Mouse (Mus musculus) E14TG2a.4 (cell line): Measurements from ENCODE around the gene Wapl.

Experiments
- H3K27me3 ChIP-seq: 2 replicates; pipeline ENCODE4 v1.6.1; 2014; ENCODE audit warnings: low read length, control low read depth; ENCODE audit not compliant: insufficient read depth
- H3K36me3 ChIP-seq: 2 replicates; pipeline ENCODE4 v1.6.1; 2014; ENCODE audit warnings: low read length, control low read depth; ENCODE audit not compliant: insufficient read depth
- H3K4me1 ChIP-seq: replicated peaks from 2 replicates; pipeline ENCODE4 v1.6.1; 2014; ENCODE audit warnings: low read depth, low read length, control low read depth
- H3K4me3 ChIP-seq: replicated peaks from 2 replicates; pipeline ENCODE4 v1.5.1; 2014; ENCODE audit warnings: mild to moderate bottlenecking, low read length
- H3K9me3 ChIP-seq: 2 replicates; pipeline ENCODE4 v1.6.1; 2014; ENCODE audit warnings: low read length, control low read depth
- CTCF ChIP-seq: conservative IDR thresholded peaks from 2 replicates; pipeline ENCODE4 v1.5.1; 2014; ENCODE audit warnings: low read length
- NANOG ChIP-seq: IDR thresholded peaks from 2 replicates; pipeline ENCODE4 v1.6.1; 2014; ENCODE audit warnings: borderline replicate concordance, low read length, mixed read lengths
- POU5F1 ChIP-seq: IDR thresholded peaks from 2 replicates; pipeline ENCODE4 v1.6.1; 2014; ENCODE audit warnings: low read length, borderline replicate concordance

The Wapl gene

GRCm38 (mm10) chr14:34718150-34718549, 44.4 kb downstream of the Wapl start:
- H3K4me1 ChIP-seq, result peaks cover 5% of the 10 kb centered on the region; the same call in 1 of the 2 replicates
- peaks cover 77% of the 10 kb centered on the region for H3K36me3 ChIP-seq
- no peaks in the 10 kb centered on the region for H3K27me3 ChIP-seq
- TF ChIP-seq CTCF (no peak), NANOG (no peak), POU5F1 (no peak)
- peaks cover 5% of the 10 kb centered on the region; the same call in 1 of the 2 replicates for H3K9me3 ChIP-seq
- no peak overlapping the region for H3K4me3 ChIP-seq

GRCm38 (mm10) chr14:34727709-34728108, 54.0 kb downstream of the Wapl start:
- TF ChIP-seq NANOG (no peak), CTCF (no peak), POU5F1 (no peak)
- Histone ChIP-seq H3K4me1 (0 out of 2 replicates have a peak, but pooled peaks cover 2% of the 10 kb centered on the region), H3K4me3 (no peak overlapping the region), H3K9me3 (no peaks in the 10 kb centered on the region), H3K27me3 (no peaks in the 10 kb centered on the region), H3K36me3 (peaks cover 79% of the 10 kb centered on the region)

- Histone ChIP-seq H3K4me1 (no peaks in the 10 kb centered on the region), H3K36me3 (peaks cover 84% of the 10 kb centered on the region), H3K9me3 (no peaks in the 10 kb centered on the region), H3K4me3 (no peak overlapping the region), H3K27me3 (no peaks in the 10 kb centered on the region)
- TF ChIP-seq NANOG (no peak), CTCF (no peak), POU5F1 (no peak)
Measured at GRCm38 (mm10) chr14:34735405-34735804, 61.7 kb downstream of the Wapl start.

GRCm38 (mm10) chr14:34745401-34745800, 71.7 kb downstream of the Wapl start:
- no peak overlapping the region for H3K4me3 ChIP-seq
- no peaks in the 10 kb centered on the region for H3K9me3 ChIP-seq
- no peak for TF ChIP-seq CTCF
- no peak for TF ChIP-seq NANOG
- TF ChIP-seq POU5F1, result no peak
- H3K27me3 ChIP-seq, result no peaks in the 10 kb centered on the region
- H3K36me3 ChIP-seq, result peaks cover 87% of the 10 kb centered on the region
- H3K4me1 ChIP-seq, result no peaks in the 10 kb centered on the region

- no peak overlapping the region for H3K4me3 ChIP-seq
- H3K9me3 ChIP-seq, result no peaks in the 10 kb centered on the region
- H3K36me3 ChIP-seq, result peaks cover 5% of the 10 kb centered on the region
- no peaks in the 10 kb centered on the region for H3K27me3 ChIP-seq
- no peak for TF ChIP-seq POU5F1
- TF ChIP-seq NANOG, result no peak
- no peak for TF ChIP-seq CTCF
- H3K4me1 ChIP-seq, result no peaks in the 10 kb centered on the region
Measured at GRCm38 (mm10) chr14:34755731-34756130, 82.0 kb downstream of the Wapl start.

- no peaks in the 10 kb centered on the region for H3K27me3 ChIP-seq
- no peak for TF ChIP-seq POU5F1
- no peak for TF ChIP-seq CTCF
- TF ChIP-seq NANOG, result no peak
- no peaks in the 10 kb centered on the region for H3K36me3 ChIP-seq
- no peak overlapping the region for H3K4me3 ChIP-seq
- no peaks in the 10 kb centered on the region for H3K9me3 ChIP-seq
- H3K4me1 ChIP-seq, result peaks cover 16% of the 10 kb centered on the region
Measured at GRCm38 (mm10) chr14:34759938-34760337, 86.2 kb downstream of the Wapl start.

- Histone ChIP-seq H3K4me1 (peaks cover 23% of the 10 kb centered on the region), H3K9me3 (no peaks in the 10 kb centered on the region), H3K27me3 (no peaks in the 10 kb centered on the region), H3K4me3 (no peak overlapping the region), H3K36me3 (no peaks in the 10 kb centered on the region)
- TF ChIP-seq CTCF (no peak), NANOG (no peak), POU5F1 (no peak)
Measured at GRCm38 (mm10) chr14:34761082-34761959, 87.6 kb downstream of the Wapl start.

GRCm38 (mm10) chr14:34762682-34763081, 89.0 kb downstream of the Wapl start:
- Histone ChIP-seq H3K4me3 (no peak overlapping the region), H3K9me3 (no peaks in the 10 kb centered on the region), H3K4me1 (peaks cover 26% of the 10 kb centered on the region), H3K27me3 (no peaks in the 10 kb centered on the region), H3K36me3 (no peaks in the 10 kb centered on the region)
- TF ChIP-seq POU5F1, result no peak
